Mouse (Mus musculus): ENCODE measurements around the gene Gm49450. TPM values are rescaled to one million over a fixed set of nuclear protein-coding genes. Genes with fewer than 3 reads are reported as not detected.
A peak's percentile ranks its signal among the peaks of the same experiment; 100 is the strongest.
"Not testable (repeated sequence)": the region's sequence is repeated elsewhere in the genome, so short reads cannot be mapped to it uniquely, and the experiment has no call there.

Gene Gm49450
- polyA plus RNA-seq, 1 experiment from 2014 or later, result not detected

DNA sequence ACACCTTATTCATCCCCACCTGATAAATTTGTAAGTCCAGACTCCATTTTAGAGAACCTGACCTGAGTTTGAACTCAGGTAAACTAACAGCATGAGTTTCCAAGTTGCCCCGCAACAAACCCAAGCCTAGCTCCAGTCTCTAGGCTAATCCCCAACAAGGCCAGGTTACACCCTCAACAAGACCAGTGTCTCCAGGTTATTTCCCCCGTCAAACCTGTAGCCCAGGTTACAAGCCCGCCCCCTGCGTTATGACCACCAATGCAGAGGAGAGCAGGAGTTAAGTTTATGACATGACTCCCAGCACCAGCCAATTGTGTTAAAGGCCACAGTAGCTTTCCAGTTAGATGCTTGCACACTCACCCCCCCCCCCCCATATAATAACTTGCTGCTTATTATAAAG lies 10.2 kb downstream of the Gm49450 start:
- 70% methylated on average over 4 of the region's 4 CpGs for WGBS
- Histone ChIP-seq H3K9me3 (0 out of 2 replicates have a peak, but pooled peaks cover 3% of the 10 kb centered on the region), H3K36me3 (no peaks in the 10 kb centered on the region), H3K4me3 (no peak overlapping the region), H3K4me1 (0 out of 2 replicates have a peak, but pooled peaks cover 5% of the 10 kb centered on the region), H3K27ac (no peak overlapping the region), H3K27me3 (ENCODE audit: insufficient read depth, poor library complexity, severe bottlenecking) (no peaks in the 10 kb centered on the region)
- no peak for DNase-seq (ENCODE audit: low spot score)

DNA sequence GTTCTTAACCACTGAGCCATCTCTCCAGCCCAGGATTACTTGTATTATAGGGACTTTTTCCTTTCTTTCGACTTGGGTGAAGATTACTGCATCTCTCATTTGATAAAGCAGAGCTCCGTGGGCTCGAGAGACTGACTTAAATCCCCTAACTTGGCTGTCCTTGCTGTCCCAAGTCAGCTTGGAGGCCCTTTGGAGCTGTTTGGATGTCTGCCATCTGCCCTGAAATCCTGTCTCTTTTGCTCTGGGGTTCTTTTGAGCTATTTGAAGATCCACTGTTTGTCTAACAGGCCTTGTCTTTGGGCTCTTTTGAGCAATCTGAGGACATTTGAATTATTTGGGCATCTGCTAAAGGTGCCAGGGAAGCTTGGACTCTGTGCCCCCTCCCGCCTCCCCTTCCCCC lies 11.3 kb downstream of the Gm49450 start:
- H3K4me3 ChIP-seq, result no peak overlapping the region
- DNase-seq (ENCODE audit: low spot score), result no peak
- 86% methylated on average over 4 of the region's 4 CpGs for WGBS

DNA sequence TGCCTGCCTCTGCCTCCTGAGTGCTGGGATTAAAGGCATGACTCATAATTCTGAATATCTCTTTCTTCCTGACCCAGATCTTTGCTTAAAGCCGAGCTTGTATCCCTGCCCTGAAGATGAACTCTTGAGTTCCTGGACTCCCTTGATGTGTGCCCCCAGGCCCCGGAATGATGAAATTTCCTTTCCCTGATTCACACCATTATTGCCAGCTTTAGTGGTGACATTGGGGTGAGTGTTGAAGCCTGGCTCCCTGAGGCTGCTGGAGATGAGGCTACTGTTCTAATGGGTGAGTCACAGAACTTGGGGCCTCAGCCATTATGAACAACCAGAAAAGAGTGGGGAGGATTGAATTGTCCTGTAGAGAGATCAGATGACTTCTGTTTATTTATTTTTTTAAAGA lies 11.8 kb downstream of the Gm49450 start:
- Histone ChIP-seq H3K4me1 (peaks cover 2% of the 10 kb centered on the region; the same call in 1 of the 2 replicates), H3K9me3 (0 out of 2 replicates have a peak, but pooled peaks cover 3% of the 10 kb centered on the region), H3K27ac (no peak overlapping the region), H3K27me3 (ENCODE audit: insufficient read depth, poor library complexity, severe bottlenecking) (no peaks in the 10 kb centered on the region), H3K4me3 (no peak overlapping the region), H3K36me3 (no peaks in the 10 kb centered on the region)
- no peak for DNase-seq (ENCODE audit: low spot score)
- WGBS, result 71% methylated on average over 2 of the region's 2 CpGs

More for the DNA sequence above, 11.3 kb downstream of the Gm49450 start:
- Histone ChIP-seq H3K27me3 (ENCODE audit: insufficient read depth, poor library complexity, severe bottlenecking) (no peaks in the 10 kb centered on the region), H3K36me3 (no peaks in the 10 kb centered on the region), H3K9me3 (0 out of 2 replicates have a peak, but pooled peaks cover 3% of the 10 kb centered on the region), H3K27ac (no peak overlapping the region), H3K4me1 (peaks cover 2% of the 10 kb centered on the region; the same call in 1 of the 2 replicates)

DNA sequence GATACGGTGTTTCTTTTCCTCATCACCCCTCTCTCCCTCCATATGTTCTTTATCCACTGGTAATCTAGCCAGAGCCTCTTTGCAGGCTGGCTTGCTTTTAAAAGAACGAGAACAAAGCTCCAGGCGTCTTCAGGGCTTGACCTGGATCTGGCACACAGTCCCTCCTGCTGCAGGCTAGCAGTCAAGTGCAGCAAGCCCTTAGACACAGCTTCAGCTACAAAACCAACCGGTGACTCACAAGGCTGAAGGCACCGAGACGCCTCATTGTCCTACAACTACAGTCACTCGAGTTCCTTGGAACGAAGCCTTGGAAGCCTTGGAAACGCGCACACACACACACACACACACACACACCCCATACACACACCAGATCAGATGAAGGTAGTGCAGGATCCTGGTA lies 12.5 kb downstream of the Gm49450 start:
- Histone ChIP-seq H3K4me1 (peaks cover 4% of the 10 kb centered on the region), H3K27me3 (ENCODE audit: insufficient read depth, poor library complexity, severe bottlenecking) (no peaks in the 10 kb centered on the region), H3K4me3 (no peak overlapping the region), H3K9me3 (0 out of 2 replicates have a peak, but pooled peaks cover 3% of the 10 kb centered on the region), H3K27ac (no peak overlapping the region), H3K36me3 (no peaks in the 10 kb centered on the region)
- DNase-seq (ENCODE audit: low spot score), result no peak
- 81% methylated on average over 10 of the region's 10 CpGs for WGBS

DNA sequence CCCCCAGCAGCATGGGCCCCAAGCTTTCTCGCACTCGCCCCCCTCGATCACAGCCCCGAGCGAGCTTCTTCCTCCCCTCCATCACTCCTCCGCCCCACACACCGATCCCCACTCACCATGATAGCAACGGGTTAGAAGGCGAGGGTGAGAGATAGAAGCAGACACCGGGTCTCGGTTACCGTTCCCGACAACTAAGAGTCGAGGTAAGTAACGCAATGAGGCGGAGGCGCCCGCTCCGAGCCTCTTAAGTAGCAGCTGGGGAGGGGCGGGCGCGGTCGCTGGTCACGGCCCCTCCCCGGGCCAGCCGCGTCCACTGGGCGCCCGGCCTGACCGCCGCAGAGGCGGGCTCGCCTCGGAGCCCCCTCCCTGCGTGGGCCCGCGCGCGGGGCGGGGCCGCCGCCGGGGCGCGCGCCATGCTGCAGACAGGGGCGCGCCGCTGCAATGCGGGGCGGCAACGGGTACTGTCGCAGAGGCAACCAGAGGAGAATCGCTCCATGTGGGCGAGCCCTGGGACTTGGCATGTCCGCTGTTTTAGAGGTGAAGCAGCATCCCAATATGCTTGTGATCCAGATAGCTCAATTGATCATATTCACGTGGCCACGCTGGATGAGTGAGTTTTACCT lies 19.0 kb downstream of the Gm49450 start, which contains the start of gene Tuba1b:
Gene Tuba1b (minus strand): TSS at position 349 of the 623 bp plus-strand sequence.
- WGBS, result under 1% methylated on average over 58 of the region's 58 CpGs
- H3K36me3 ChIP-seq, result peaks cover 17% of the 10 kb centered on the region

DNA sequence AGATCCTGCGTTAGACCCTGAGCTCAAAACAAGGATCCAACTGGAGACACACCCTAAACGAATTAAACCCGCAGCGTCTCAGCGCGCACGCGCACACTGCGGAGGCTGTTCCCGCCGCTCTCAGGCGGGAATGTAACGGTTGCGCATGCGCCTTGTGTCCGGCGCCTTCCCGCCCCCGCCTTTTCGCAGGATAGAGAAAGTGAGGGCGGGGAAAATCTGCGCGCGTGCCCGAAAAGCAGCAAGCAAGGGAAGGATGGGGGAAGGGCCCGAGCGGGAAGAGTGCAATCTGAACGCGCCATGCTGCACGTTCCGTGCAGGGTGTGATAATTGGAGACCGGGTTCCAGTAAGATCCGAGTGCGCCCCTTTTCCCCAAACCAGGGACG lies 19.5 kb downstream of the Gm49450 start:
- H3K9me3 ChIP-seq, result no peaks in the 10 kb centered on the region
- peak; percentile 97 for DNase-seq (ENCODE audit: low spot score)
- H3K4me3 ChIP-seq, result peak overlapping the region; percentile 82
- WGBS, result under 1% methylated on average over 35 of the region's 35 CpGs
- peak overlapping the region; percentile 98 for H3K27ac ChIP-seq
- H3K36me3 ChIP-seq, result peaks cover 17% of the 10 kb centered on the region
- H3K27me3 ChIP-seq (ENCODE audit: insufficient read depth, poor library complexity, severe bottlenecking), result no peaks in the 10 kb centered on the region
- H3K4me1 ChIP-seq, result peaks cover 18% of the 10 kb centered on the region

More for the DNA sequence above, 19.0 kb downstream of the Gm49450 start, which contains the start of gene Tuba1b:
- H3K27me3 ChIP-seq (ENCODE audit: insufficient read depth, poor library complexity, severe bottlenecking), result no peaks in the 10 kb centered on the region
- DNase-seq (ENCODE audit: low spot score), result peak; percentile 95
- peak within 1 kb of the TSS; percentile 82 for H3K4me3 ChIP-seq
- H3K9me3 ChIP-seq, result no peaks in the 10 kb centered on the region
- H3K27ac ChIP-seq, result peak within 1 kb of the TSS; percentile 98
- peaks cover 17% of the 10 kb centered on the region for H3K4me1 ChIP-seq

DNA sequence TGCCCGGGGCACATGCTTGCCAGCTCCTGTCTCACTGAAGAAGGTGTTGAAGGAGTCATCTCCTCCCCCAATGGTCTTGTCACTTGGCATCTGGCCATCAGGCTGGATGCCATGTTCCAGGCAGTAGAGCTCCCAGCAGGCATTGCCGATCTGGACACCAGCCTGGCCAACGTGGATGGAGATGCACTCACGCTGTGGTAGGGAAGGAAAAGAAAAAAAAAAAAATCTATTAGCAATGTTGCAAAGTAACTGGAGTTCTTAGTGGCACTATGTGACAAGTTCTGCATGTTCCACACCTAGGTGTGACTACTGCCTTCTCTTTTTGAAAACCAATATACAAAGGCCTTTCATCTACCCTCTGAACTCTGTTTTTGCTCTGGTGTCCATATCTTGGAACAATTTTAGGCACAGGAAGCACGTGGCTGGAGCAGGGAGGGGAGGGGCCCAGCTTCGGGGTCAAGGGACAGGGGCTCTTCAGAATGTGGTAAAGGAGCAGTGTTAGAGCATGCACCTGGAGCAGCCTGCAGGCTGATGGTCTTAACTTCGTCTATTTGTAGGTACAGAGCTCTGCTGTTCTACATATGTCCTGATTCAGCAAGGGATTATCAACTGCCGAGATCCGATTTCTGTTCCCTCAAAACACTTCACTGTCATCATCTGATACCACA lies 20.2 kb downstream of the Gm49450 start:
- Histone ChIP-seq H3K36me3 (peaks cover 17% of the 10 kb centered on the region), H3K4me3 (peak overlapping the region; percentile 82), H3K4me1 (peaks cover 23% of the 10 kb centered on the region), H3K27ac (peak overlapping the region; percentile 98)
- DNase-seq (ENCODE audit: low spot score); H3K9me3 ChIP-seq; H3K27me3 ChIP-seq (ENCODE audit: insufficient read depth, poor library complexity, severe bottlenecking): not testable (repeated sequence)
- WGBS, result 20% methylated on average over 8 of the region's 9 CpGs

DNA sequence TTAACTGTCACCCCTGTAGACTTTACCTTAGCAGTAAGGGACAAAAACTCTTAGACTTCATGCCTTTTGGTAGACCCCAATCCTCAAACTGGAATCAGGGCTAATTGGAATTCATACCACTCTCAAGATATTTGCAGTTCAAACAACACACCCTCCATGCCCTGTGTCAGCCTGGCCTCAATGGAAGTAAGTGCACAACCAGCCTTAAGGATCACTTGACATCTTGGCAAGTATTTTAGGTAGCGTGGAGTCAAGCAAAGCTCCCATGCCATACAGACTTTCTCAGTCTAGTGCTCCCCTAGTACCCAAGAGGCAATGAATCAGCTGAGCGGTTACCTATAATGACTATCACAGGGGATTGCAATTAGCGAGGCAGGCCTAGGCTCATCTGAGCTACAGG lies 22.4 kb downstream of the Gm49450 start:
- H3K36me3 ChIP-seq, result peaks cover 20% of the 10 kb centered on the region
- 81% methylated on average over 3 of the region's 3 CpGs for WGBS
- peaks cover 23% of the 10 kb centered on the region for H3K4me1 ChIP-seq
- no peak overlapping the region for H3K27ac ChIP-seq
- no peaks in the 10 kb centered on the region for H3K9me3 ChIP-seq
- H3K4me3 ChIP-seq, result no peak overlapping the region
- DNase-seq (ENCODE audit: low spot score), result no peak
- H3K27me3 ChIP-seq (ENCODE audit: insufficient read depth, poor library complexity, severe bottlenecking), result no peaks in the 10 kb centered on the region

DNA sequence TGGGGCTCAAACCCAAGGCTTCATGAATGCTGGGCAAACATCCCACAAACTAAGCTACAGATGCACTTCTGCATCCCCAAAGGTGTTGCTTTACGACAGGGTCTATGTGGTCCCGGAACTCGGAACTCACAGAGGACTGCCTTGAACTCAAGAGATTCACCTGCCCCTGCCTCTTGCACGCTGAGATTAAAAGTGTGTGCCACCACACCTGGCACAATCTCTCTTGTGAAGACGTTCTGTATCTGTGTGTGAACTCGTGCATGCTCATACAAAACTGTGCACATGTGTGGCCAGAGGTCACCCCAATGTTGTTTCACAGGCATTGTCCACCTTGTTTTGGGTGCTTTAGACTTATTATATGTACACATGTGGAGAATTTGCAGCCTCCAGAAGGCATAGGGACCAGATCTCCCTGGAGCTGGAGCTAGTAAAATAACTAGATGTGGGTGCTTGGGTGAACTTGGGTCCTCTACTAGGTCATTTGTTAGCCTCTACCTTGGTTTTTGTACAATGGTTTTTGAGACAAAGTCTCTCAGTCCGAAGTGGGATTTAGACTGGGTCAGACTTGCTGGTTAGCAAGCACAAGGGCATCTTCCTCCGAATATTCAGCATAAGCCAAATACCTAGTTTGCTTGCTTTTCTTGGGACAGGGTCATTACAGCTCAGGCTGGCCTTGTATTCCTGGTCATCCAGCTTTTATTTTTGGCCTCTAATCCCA lies 23.2 kb downstream of the Gm49450 start:
- DNase-seq (ENCODE audit: low spot score), result no peak
- H3K9me3 ChIP-seq, result no peaks in the 10 kb centered on the region
- WGBS, result 52% methylated on average over 8 of the region's 8 CpGs
- H3K36me3 ChIP-seq, result peaks cover 21% of the 10 kb centered on the region
- no peak overlapping the region; the same call in 1 of the 2 replicates for H3K27ac ChIP-seq
- H3K4me1 ChIP-seq, result peaks cover 15% of the 10 kb centered on the region
- no peak overlapping the region for H3K4me3 ChIP-seq
- H3K27me3 ChIP-seq (ENCODE audit: insufficient read depth, poor library complexity, severe bottlenecking), result no peaks in the 10 kb centered on the region

DNA sequence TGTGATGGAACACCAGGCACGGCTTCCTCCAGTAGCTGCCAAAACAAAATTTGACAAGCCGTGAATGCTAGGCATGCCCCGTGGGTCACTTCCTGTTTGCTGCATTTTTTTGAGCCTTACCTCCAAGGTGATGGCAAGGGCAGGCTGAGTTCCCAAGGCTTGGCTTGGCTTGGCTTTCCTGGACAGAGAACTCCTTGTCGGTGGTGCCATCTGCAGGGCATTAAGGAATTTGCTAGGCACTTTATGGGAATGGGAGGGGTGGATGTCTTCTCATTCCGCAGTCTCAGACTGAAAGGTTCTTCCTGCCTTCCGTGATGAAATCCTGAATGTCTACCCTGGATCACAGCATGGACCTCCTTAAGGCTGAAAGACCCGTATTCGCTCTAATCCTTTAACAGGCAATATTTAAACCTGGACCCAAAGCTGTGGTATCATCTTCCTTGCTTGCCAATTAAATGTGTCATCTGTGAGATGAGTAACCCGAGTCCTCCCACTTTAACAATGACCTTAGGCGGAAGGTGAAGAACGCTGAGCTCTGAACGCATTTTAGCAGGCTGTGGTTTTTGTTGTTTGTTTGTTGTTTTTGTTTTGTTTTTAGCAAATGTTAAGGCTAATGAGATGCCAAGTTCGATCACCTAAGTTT lies 24.6 kb downstream of the Gm49450 start:
- 14% methylated on average over 13 of the region's 13 CpGs for WGBS
- DNase-seq (ENCODE audit: low spot score), result peak; percentile 94
- Histone ChIP-seq H3K27me3 (ENCODE audit: insufficient read depth, poor library complexity, severe bottlenecking) (no peaks in the 10 kb centered on the region), H3K4me3 (peak overlapping the region; percentile 6; the same call in 1 of the 2 replicates), H3K36me3 (peaks cover 21% of the 10 kb centered on the region), H3K27ac (no peak overlapping the region), H3K4me1 (peaks cover 12% of the 10 kb centered on the region), H3K9me3 (no peaks in the 10 kb centered on the region)

DNA sequence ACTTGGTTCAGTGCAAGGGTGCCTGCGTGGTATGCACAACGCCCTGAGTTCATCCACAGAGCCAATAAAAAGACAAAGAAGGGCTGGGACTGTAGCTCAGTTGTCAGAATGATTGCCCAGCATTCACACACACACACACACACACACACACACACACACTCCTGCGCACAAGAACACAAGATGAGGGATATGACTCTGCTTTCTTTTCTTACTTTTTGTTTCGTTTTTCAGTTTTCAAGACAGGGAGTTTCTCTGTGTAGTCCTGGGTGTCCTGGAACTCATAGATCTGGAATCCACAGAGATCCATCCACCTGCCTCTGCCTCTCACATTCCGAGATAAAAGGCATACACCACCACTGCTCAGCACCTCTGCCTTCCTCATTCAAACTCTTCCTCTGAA lies 25.8 kb downstream of the Gm49450 start:
- Histone ChIP-seq H3K9me3 (no peaks in the 10 kb centered on the region), H3K27me3 (ENCODE audit: insufficient read depth, poor library complexity, severe bottlenecking) (no peaks in the 10 kb centered on the region), H3K4me3 (no peak overlapping the region), H3K36me3 (peaks cover 16% of the 10 kb centered on the region), H3K4me1 (peaks cover 8% of the 10 kb centered on the region), H3K27ac (no peak overlapping the region)
- 85% methylated on average over 5 of the region's 5 CpGs for WGBS
- no peak for DNase-seq (ENCODE audit: low spot score)

DNA sequence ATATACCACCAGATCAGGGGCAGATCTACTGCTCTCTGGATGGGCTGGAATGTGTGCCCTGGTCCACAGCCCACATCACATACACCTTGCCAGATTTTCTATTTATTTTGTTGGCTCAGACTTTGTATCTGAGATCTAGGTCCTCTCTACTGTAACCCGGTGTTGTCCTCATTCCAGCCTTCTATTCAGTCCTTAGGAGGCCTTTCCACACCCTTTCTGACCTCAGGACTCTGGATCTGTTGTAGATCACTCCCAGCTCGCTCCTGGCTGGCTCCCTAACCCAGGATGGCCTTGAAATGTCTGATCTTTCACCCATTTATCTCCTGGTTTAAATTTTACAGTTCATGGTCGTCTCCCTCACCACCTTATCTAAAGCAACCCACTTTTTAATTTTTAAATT lies 28.7 kb downstream of the Gm49450 start:
- Histone ChIP-seq H3K4me1 (peaks cover 6% of the 10 kb centered on the region), H3K27ac (no peak overlapping the region), H3K36me3 (peaks cover 4% of the 10 kb centered on the region; the same call in 1 of the 2 replicates), H3K27me3 (ENCODE audit: insufficient read depth, poor library complexity, severe bottlenecking) (no peaks in the 10 kb centered on the region), H3K9me3 (no peaks in the 10 kb centered on the region), H3K4me3 (no peak overlapping the region)
- DNase-seq (ENCODE audit: low spot score), result no peak
- 75% methylated on average over 3 of the region's 3 CpGs for WGBS

All from heart, embryonic 10.5 days (tissue).